Mouse (Mus musculus) intestine, embryonic 14.5 days (tissue): ENCODE results near the gene Specc1. TPM values are rescaled to one million over a fixed set of nuclear protein-coding genes. Genes with fewer than 3 reads are reported as not detected.

Experiments
- ATAC-seq: fragments of 200-750 bp; cut with Nextera tagmentation; replicated peaks from 2 replicates; pipeline ENCODE4 v1.8.0; 2017; ENCODE audit warnings: low read depth, moderate number of reproducible peaks, moderate TSS enrichment, moderate library complexity; ENCODE audit not compliant: low FRiP score, low TSS enrichment
- DNase-seq: peaks from one replicate; pipeline ENCODE4 v3.0.0-alpha.2; 2018; ENCODE audit warnings: low spot score
- H3K27ac ChIP-seq: fragments of 300-500 bp; sonication (generic); 2 replicates; pipeline ENCODE4 v1.5.1; 2014; ENCODE audit warnings: low read depth, mild to moderate bottlenecking, control low read depth
- H3K27me3 ChIP-seq: fragments of 300-500 bp; sonication (generic); replicated peaks from 2 replicates; pipeline ENCODE4 v1.6.1; 2014; ENCODE audit warnings: low read length, control low read depth; ENCODE audit not compliant: control insufficient read depth, insufficient read depth
- H3K36me3 ChIP-seq: fragments of 300-500 bp; sonication (generic); 2 replicates; pipeline ENCODE4 v1.6.1; 2014; ENCODE audit warnings: low read length, control low read depth; ENCODE audit not compliant: control insufficient read depth, insufficient read depth
- H3K4me1 ChIP-seq: fragments of 300-500 bp; sonication (generic); replicated peaks from 2 replicates; pipeline ENCODE4 v1.6.1; 2014; ENCODE audit warnings: low read length, control low read depth, mixed read lengths; ENCODE audit not compliant: control insufficient read depth, insufficient read depth
- H3K4me2 ChIP-seq: fragments of 300-500 bp; sonication (generic); 2 replicates; pipeline ENCODE4 v1.6.1; 2014; ENCODE audit warnings: low read length
- H3K4me3 ChIP-seq: fragments of 300-500 bp; sonication (generic); 2 replicates; pipeline ENCODE4 v1.5.1; 2014; ENCODE audit warnings: low read depth, low read length, control low read depth, mixed read lengths
- H3K9ac ChIP-seq: fragments of 300-500 bp; sonication (generic); 2 replicates; pipeline ENCODE4 v1.6.1; 2014; ENCODE audit warnings: mild to moderate bottlenecking, low read length
- H3K9me3 ChIP-seq: fragments of 300-500 bp; sonication (generic); 2 replicates; pipeline ENCODE4 v1.6.1; 2016; ENCODE audit warnings: low read length, control low read depth; ENCODE audit not compliant: control insufficient read depth
- WGBS: fragments of 180-500 bp; shearing (Covaris S2); extraction: QIAGEN DNeasy Blood & Tissue Kit; methylation state at CpG from one replicate; pipeline ENCODE4 v1.1.7; 2014; 5-methylcytosine and 5-hydroxymethylcytosine counted together
- polyA plus RNA-seq: library from polyadenylated mRNA; unstranded; fragments of >200 nt; fragmentation: Nextera tagmentation; extraction: Ambion mirVana; gene quantifications from 2 replicates; pipeline ENCODE4 v1.2.1, GENCODE M21; 2014

Specc1 gene
- polyA plus RNA-seq, 1 experiment from 2014 or later = 10.5 TPM

DNA sequence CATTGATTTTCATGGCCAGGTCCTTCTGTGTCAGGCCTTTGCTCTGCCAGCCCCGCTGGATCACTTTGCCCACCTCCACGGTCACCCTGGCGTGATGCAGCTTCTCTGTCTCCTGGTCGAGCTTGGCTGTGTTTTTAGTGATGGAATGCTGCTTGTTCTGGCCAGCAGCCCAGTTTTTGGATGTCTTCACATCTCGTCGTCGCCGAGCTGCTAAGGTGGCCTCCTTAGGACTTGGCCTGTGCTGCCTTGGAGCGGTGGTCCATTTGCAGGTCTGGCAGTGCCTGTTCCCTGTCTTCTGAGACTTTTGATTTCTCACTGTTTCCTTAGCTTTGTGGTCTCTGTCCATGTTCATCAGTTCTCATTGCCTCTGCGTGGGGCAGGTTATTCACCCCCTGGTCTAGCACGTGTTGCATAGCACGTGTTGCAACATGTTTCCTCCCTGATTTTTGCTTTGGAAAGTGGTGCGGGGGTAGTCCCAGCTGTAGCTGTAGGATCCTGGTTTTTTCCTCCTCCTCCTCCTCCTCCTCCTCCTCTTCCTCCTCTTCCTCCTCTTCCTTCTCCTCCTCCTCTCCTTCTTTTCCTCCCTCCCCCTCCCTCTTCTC is 17.6 kb downstream of the Specc1 start:
- 51% methylated on average over 13 of the region's 13 CpGs for WGBS
- DNase-seq = no peak
- 0 out of 2 replicates have a peak, but pooled peaks cover 4% of the 10 kb centered on the region for H3K4me1 ChIP-seq
- no peaks in the 10 kb centered on the region for H3K27me3 ChIP-seq
- no peaks in the 10 kb centered on the region for H3K9me3 ChIP-seq
- H3K4me2 ChIP-seq = no peak overlapping the region
- H3K36me3 ChIP-seq = no peaks in the 10 kb centered on the region
- H3K9ac ChIP-seq = no peak overlapping the region
- H3K4me3 ChIP-seq = no peak overlapping the region
- no peak overlapping the region for H3K27ac ChIP-seq
- no peak for ATAC-seq

DNA sequence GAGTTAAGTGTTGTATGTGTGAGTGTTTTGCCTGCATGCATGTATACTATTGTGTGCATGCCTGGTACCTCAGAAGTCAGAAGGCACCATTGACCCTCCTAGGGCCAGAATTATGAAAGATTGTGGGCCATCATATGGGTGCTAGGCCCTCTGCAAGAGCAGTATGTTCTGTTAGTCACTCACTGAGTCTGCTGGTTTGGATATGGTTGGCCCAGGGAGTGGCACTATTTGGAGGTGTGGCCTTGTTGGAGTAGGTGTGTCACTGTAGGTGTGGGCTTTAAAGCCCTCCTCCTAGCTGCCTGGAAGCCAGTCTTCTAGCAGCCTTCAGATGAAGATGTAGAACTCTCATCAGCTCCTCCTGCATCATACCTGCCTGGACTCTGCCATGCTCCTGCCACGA is 19.2 kb downstream of the Specc1 start:
- H3K9me3 ChIP-seq = no peaks in the 10 kb centered on the region
- DNase-seq (no peak), ATAC-seq (no peak)
- H3K27ac ChIP-seq = no peak overlapping the region
- no peak overlapping the region for H3K4me3 ChIP-seq
- no peak overlapping the region for H3K9ac ChIP-seq
- 76% methylated on average over 1 of the region's 1 CpGs for WGBS
- H3K4me1 ChIP-seq = 0 out of 2 replicates have a peak, but pooled peaks cover 4% of the 10 kb centered on the region
- no peaks in the 10 kb centered on the region for H3K27me3 ChIP-seq
- H3K36me3 ChIP-seq = no peaks in the 10 kb centered on the region
- H3K4me2 ChIP-seq = no peak overlapping the region

DNA sequence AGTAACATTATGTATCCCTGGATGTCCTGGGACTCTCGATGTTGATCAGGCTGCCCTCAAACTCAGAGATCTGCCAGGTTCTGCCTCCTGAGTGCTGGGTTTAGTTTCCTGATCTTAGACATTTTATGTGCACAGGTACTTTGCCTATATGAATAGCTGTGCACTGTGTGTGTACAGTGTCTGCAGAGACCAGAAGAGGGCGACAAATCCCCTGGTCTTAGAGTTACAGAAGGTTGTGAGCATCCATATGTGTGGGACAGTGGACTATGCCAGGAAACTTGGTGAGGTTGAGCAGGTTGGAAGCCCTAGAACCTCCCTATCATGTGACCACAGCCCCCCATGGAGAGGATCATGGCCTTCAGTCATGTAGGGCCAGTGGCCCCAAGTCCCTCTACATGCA is 24.7 kb downstream of the Specc1 start:
- ATAC-seq (no peak), DNase-seq (no peak)
- no peak overlapping the region for H3K4me3 ChIP-seq
- no peak overlapping the region for H3K27ac ChIP-seq
- no peaks in the 10 kb centered on the region for H3K9me3 ChIP-seq
- H3K4me1 ChIP-seq = 0 out of 2 replicates have a peak, but pooled peaks cover 4% of the 10 kb centered on the region
- H3K36me3 ChIP-seq = no peaks in the 10 kb centered on the region
- WGBS = 74% methylated on average over 2 of the region's 2 CpGs
- H3K9ac ChIP-seq = no peak overlapping the region
- no peak overlapping the region for H3K4me2 ChIP-seq
- H3K27me3 ChIP-seq = no peaks in the 10 kb centered on the region

DNA sequence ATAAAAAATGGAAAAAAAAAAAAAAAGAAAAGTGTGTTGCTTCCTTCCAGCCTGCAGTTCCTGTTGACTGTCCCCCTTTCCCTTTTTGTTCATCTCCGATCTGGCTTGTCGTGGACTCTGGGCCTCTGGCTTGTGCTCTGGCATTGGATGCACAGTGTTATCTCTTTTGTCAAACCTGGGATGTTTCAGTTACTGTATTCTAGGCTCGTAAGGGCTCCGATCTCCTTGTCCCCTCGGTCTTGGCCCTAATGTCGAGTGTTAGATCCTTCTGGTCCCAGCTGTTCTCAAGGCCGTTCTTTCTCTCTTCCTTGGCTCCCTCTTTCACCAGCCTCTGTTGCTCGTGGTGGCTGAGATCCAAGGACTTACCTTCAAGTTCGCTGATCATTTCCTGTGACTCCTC is 26.3 kb downstream of the Specc1 start:
- no peak for DNase-seq
- Histone ChIP-seq H3K4me3 (no peak overlapping the region), H3K36me3 (no peaks in the 10 kb centered on the region), H3K27ac (no peak overlapping the region), H3K4me1 (no peaks in the 10 kb centered on the region), H3K4me2 (no peak overlapping the region), H3K9me3 (no peaks in the 10 kb centered on the region), H3K27me3 (no peaks in the 10 kb centered on the region), H3K9ac (no peak overlapping the region)
- ATAC-seq = no peak
- 81% methylated on average over 9 of the region's 9 CpGs for WGBS

DNA sequence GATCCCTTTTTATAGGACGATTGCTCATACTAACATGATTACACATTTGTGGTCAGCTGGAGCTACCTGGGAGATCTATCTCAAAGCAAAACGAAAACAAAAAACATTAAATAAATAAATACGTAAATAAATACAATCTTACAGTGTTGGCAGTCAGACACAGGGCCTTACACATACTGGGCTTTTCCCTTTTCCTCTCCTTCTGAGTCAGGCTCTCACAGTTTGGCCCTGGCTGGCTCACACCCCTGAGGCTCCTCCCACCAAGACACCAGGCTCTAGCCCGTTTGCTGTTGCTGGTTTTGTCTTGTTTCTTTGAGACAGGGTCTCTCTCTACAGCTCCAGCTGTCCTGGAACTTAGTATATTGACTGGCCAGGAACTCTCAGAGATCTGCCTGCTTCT is 30.4 kb downstream of the Specc1 start:
- Histone ChIP-seq H3K27me3 (no peaks in the 10 kb centered on the region), H3K4me2 (no peak overlapping the region), H3K9ac (no peak overlapping the region), H3K27ac (no peak overlapping the region), H3K4me3 (no peak overlapping the region), H3K9me3 (no peaks in the 10 kb centered on the region), H3K4me1 (no peaks in the 10 kb centered on the region), H3K36me3 (no peaks in the 10 kb centered on the region)
- WGBS = 74% methylated on average over 4 of the region's 4 CpGs
- ATAC-seq (no peak), DNase-seq (no peak)

DNA sequence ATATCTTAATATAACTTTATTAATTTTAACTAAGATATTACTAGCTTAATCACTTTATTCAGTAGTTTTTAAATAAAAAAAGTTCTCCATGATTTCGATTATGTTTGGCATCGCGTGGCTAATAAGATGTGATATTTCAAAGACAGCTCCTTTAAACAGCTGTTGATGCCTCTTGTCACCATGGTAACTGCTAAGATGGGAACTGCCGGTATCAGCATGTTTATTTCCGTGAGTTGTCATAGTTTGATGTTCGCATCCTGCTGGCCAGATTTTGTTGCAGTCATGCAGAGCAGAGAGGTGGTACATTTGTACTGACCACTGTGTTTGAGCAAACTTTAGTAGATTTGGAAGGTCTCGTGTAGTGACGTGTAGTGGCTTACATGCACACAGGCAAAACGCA is 33.1 kb downstream of the Specc1 start:
- no peak overlapping the region for H3K4me3 ChIP-seq
- no peaks in the 10 kb centered on the region for H3K4me1 ChIP-seq
- H3K27me3 ChIP-seq = no peaks in the 10 kb centered on the region
- DNase-seq (no peak), ATAC-seq (no peak)
- H3K27ac ChIP-seq = no peak overlapping the region
- WGBS = 56% methylated on average over 9 of the region's 9 CpGs
- 0 out of 2 replicates have a peak, but pooled peaks cover 2% of the 10 kb centered on the region for H3K9me3 ChIP-seq
- H3K36me3 ChIP-seq = no peaks in the 10 kb centered on the region
- no peak overlapping the region for H3K9ac ChIP-seq
- H3K4me2 ChIP-seq = no peak overlapping the region

DNA sequence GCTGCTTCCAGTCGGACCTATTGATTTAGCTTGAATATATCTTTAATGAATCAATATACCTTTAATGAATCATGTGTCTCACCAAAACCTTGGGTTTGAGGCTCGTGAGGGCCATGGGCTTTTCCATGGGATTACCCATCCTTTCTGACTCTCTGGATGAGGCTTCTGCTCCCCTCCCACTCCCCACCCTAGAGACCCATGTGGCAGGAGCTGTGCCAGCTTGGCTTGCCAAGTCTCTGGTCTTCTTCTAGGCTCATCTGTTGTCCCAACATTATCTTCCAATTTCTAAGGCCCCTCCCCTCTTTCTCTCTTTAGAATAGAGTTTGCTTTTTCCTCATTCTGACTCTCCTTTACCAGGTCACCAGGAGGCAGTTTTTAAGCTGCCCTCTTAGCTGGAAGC is 35.0 kb downstream of the Specc1 start:
- Histone ChIP-seq H3K27ac (no peak overlapping the region), H3K4me2 (no peak overlapping the region), H3K4me3 (no peak overlapping the region), H3K36me3 (no peaks in the 10 kb centered on the region), H3K27me3 (no peaks in the 10 kb centered on the region), H3K9ac (no peak overlapping the region), H3K9me3 (0 out of 2 replicates have a peak, but pooled peaks cover 2% of the 10 kb centered on the region), H3K4me1 (no peaks in the 10 kb centered on the region)
- DNase-seq (no peak), ATAC-seq (no peak)
- 67% methylated on average over 2 of the region's 2 CpGs for WGBS

DNA sequence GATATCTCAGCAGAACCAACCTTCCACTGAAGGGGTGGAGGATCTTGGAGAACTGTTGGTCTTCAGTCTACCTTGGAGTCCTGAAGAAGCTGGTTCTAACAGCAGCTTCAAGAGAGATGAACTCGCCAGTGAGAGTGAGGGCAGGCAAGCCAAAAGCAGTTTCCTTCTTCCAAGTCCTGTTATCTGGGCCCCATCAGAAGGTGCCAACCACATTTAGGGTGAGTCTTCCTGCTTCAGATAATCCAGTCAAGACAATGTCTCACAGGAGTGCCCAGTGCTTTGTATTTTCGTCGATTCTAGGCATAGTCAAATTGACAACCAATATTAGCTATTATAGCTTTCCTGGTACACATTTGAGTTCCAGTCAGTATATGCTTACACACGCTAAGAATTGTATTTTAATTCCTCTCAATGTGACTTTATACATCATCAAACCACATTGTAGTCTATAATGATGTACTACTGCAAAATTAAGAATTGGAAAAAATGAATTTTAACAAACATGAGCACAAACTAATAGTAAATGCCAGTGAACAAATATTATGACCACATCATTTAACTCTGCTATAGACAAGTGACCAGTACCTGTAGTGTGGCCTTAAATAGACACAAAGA is 36.2 kb downstream of the Specc1 start:
- Histone ChIP-seq H3K36me3 (no peaks in the 10 kb centered on the region), H3K9ac (no peak overlapping the region), H3K9me3 (0 out of 2 replicates have a peak, but pooled peaks cover 2% of the 10 kb centered on the region), H3K4me3 (no peak overlapping the region), H3K27me3 (no peaks in the 10 kb centered on the region), H3K4me2 (no peak overlapping the region), H3K4me1 (no peaks in the 10 kb centered on the region), H3K27ac (no peak overlapping the region)
- ATAC-seq = no peak
- 83% methylated on average over 4 of the region's 4 CpGs for WGBS
- no peak for DNase-seq

DNA sequence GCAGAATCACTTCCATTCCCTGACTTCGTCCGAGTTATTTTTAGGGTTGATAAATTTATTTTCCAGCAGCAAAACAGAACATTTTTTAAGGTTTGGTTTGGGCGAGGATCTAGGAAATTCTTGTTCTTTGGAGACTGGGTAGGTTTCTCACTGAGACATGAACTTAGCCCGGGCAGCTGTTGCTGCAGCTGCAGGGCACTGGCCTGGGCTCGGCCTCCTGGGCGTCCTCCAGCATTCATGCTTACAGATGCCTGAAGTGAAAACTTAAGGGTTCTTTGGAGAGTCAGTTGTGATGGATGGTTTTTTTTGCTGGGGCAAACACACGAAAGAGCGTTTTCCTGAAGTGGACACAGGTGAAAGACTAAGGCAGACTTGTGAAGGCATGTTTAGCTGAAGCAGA is 42.9 kb downstream of the Specc1 start:
- Histone ChIP-seq H3K27ac (no peak overlapping the region), H3K4me3 (no peak overlapping the region), H3K4me1 (no peaks in the 10 kb centered on the region), H3K36me3 (no peaks in the 10 kb centered on the region), H3K9ac (no peak overlapping the region), H3K4me2 (no peak overlapping the region), H3K9me3 (no peaks in the 10 kb centered on the region), H3K27me3 (no peaks in the 10 kb centered on the region)
- WGBS = 83% methylated on average over 8 of the region's 8 CpGs
- DNase-seq (no peak), ATAC-seq (no peak)
